Mouse (Mus musculus): ENCODE data around the gene Tmcc1. TPM values are rescaled to one million over a fixed set of nuclear protein-coding genes. Genes with fewer than 3 reads are reported as not detected.
"Not testable (repeated sequence)": the region's sequence is repeated elsewhere in the genome, so short reads cannot be mapped to it uniquely, and the experiment has no call there.

Tmcc1 gene
- 14.4 and 14.7 TPM in 2 replicates for polyA plus RNA-seq (2015; fragmentation: Nextera tagmentation; extraction: Ambion mirVana)

DNA sequence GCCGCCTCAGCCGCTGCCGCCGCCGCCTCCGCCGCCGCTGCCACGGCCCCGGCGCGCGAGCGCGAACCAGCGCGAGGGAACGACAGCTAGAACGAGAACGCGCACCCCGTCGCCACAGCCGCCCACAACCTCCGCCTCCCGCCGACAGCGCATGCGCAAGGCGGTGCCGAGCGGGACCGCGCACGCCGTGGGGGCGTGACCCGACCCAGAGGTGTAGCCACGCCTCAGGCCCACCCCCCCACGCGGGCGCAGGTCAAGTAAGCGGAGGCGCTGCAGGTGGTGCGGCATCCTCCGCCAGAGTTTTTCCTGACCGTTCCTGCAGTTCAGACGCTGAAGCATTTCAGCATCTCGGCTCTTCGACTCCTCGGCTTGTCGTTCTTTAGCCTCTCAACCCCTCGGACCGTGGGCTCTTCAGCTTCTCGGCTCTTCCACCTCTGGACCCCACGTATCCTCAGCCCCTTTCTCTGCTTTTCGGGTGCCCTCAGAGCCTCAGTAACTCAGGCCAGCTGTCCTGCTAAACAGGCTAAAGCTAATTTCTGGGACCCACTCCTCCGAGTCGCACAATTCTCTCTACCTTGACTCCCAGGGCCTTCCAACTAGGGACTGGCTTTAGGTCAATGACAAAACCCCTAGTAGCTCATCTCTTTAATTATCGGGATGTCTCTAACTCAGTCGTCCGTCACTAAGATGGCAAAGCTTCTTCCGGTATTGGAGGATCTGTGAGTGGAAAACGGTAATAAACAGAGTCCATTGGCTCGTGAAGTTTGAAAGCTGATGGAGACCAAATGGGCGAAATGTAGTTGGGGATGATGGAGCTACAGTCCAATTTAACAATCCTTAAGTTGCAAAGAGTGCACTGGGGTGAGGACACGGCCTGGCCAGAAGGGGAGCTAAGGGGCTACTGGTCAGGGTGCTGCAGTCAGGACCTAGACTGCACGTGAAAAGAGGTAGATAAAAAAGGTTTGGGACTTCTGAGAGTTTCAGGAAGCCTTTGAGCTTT is at the start of gene Tmcc1:
Gene Tmcc1, minus strand, starts transcription at position 93 of the 1,000 bp plus-strand sequence.
- WGBS, result under 1% methylated on average over 63 of the region's 68 CpGs
- H3K9me3 ChIP-seq (replicated peaks), result no peaks in the 10 kb centered on the region
- peak within 1 kb of the TSS; percentile 87 for H3K27ac ChIP-seq
- peak within 1 kb of the TSS; percentile 89 for H3K4me2 ChIP-seq
- H3K27me3 ChIP-seq, result peaks cover 6% of the 10 kb centered on the region; the same call in 1 of the 2 replicates
- peak within 1 kb of the TSS; percentile 97 for H3K4me3 ChIP-seq (replicated peaks)
- peaks cover 15% of the 10 kb centered on the region for H3K4me1 ChIP-seq
- H3K36me3 ChIP-seq, result no peaks in the 10 kb centered on the region
- H3K9ac ChIP-seq, result peak within 1 kb of the TSS; percentile 84
- ATAC-seq (replicated peaks; ENCODE audit: low FRiP score), result peak; percentile 94

DNA sequence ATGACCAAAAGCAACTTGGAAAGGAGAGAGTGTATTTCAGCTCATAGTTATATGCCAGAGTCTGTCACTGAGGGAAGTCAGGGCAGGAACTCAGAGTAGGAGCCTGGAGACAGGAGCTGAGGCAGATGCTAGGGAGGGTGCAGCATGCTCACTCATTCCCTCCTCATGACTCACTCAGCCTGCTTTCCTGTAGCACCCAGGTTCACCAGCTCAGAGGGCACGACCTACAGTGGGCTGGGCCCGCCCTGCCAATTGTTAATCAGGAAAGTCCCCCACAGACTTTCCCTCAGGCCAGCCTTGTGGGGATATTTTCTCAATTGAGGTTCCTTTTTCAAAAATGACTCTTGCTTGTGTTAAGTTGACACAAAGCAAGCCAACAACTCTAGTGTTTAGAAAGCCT is 47.1 kb upstream of the Tmcc1 start:
- ATAC-seq (replicated peaks; ENCODE audit: low FRiP score), result no peak
- Histone ChIP-seq H3K4me1 (no peaks in the 10 kb centered on the region), H3K9ac (no peak overlapping the region), H3K9me3 (replicated peaks) (no peaks in the 10 kb centered on the region), H3K4me3 (replicated peaks) (no peak overlapping the region), H3K4me2 (no peak overlapping the region), H3K36me3 (peaks cover 82% of the 10 kb centered on the region), H3K27me3 (no peaks in the 10 kb centered on the region), H3K27ac (no peak overlapping the region)
- 81% methylated on average over 2 of the region's 2 CpGs for WGBS

DNA sequence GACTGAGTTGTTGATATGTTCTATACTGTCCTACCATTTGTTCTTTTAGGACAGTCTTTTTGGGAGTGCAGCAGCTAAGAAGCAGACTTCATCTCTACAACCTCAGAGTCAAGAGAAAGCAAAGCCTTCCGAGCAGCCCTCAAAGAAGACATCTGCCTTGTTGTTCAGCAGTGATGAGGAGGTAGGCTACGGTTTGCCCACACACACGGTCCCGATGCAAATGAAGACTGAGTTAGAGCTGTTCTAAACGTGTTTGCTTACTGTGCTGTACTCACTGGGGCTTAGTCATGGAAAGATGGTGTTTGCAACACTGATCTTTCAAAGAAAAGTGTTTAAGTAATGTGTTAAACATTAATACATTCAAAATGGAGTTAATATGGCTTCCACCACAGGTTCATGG is 44.8 kb upstream of the Tmcc1 start:
- Histone ChIP-seq H3K27me3 (no peaks in the 10 kb centered on the region), H3K4me1 (no peaks in the 10 kb centered on the region), H3K4me3 (replicated peaks) (no peak overlapping the region), H3K9ac (no peak overlapping the region), H3K9me3 (replicated peaks) (no peaks in the 10 kb centered on the region), H3K4me2 (no peak overlapping the region), H3K36me3 (peaks cover 84% of the 10 kb centered on the region), H3K27ac (no peak overlapping the region)
- 92% methylated on average over 5 of the region's 5 CpGs for WGBS
- ATAC-seq (replicated peaks; ENCODE audit: low FRiP score), result no peak

DNA sequence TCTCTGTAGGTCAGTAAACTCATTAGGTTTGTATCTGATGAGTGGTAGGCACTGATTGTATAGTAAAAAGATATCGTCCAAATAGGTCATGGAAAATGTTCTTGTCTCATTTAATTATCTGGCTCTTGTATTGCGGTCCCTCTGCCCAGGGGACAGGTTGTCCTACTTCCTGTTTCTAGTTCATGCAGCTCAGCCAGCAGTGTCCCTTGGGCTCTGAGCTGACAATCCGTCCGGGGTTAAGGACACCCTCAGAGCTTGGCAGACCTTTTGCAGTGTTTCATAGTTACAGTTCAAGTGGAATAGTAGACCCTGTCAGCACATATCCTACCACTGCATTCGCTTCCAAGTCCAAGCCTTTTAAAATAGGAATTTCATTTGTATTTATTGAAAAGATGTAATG is 42.0 kb upstream of the Tmcc1 start:
- Histone ChIP-seq H3K4me2 (no peak overlapping the region), H3K9ac (no peak overlapping the region), H3K27ac (no peak overlapping the region), H3K36me3 (peaks cover 88% of the 10 kb centered on the region), H3K4me1 (no peaks in the 10 kb centered on the region), H3K9me3 (replicated peaks) (no peaks in the 10 kb centered on the region), H3K27me3 (no peaks in the 10 kb centered on the region), H3K4me3 (replicated peaks) (no peak overlapping the region)
- 95% methylated on average over 5 of the region's 5 CpGs for WGBS
- no peak for ATAC-seq (replicated peaks; ENCODE audit: low FRiP score)

DNA sequence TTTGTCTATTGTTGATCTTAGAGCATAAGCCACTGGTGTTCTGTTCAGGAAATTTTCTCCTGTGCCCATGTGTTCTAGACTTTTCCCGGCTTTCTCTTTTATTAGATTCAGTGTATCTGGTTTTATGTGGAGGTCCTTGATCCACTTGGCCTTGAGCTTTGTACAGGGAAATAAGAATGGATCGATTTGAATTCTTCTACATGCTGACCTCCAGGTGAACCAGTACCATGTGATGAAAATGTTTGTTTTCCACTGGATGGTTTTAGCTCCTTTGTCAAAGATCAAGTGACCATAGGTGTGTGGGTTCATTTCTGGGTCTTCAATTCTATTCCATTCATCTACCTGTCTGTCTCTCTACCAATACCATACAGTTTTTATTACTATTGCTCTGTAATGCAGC is 41.5 kb upstream of the Tmcc1 start:
- ATAC-seq (replicated peaks; ENCODE audit: low FRiP score); H3K9ac ChIP-seq; H3K4me3 ChIP-seq (replicated peaks); H3K27ac ChIP-seq; H3K4me2 ChIP-seq; H3K9me3 ChIP-seq (replicated peaks); H3K4me1 ChIP-seq; H3K27me3 ChIP-seq: not testable (repeated sequence)
- peaks cover 86% of the 10 kb centered on the region for H3K36me3 ChIP-seq
- 96% methylated on average over 2 of the region's 2 CpGs for WGBS

DNA sequence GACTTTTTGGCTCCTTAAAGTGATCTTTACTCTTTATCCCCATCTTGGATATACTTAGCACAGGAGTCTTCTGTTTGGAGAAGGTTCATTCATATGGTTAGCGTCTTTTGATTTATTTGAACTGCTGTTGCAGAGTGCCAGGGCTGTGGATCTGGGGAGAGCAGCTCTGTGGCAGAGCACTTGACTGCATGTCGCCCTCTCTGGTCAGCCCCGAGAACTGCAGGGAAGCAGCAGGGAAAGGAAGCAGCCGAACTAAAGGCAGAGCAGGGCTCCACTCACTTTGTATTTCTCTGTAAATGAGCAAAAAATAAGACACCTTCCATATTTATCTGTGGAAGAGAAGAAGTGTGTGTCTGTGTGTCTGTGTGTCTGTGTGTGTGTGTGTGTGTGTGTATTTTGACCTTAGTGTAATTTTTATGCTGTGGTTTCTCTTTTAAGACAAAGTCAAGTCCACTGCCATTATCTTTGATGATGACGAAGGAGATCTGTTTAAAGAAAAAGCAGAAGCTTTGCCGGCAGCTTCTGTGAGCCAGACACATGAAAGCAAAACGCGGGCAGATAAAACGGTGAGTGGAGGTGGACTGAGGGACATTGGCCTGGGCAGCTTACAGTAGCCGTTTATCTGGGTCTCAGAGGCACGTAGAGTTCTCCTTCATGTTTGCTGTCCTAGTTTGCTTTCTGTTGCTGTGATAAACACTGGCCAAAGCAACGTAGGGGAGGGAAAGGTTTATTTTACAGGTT is 35.7 kb upstream of the Tmcc1 start:
- no peak overlapping the region for H3K27ac ChIP-seq
- H3K4me3 ChIP-seq (replicated peaks), result no peak overlapping the region
- WGBS, result 63% methylated on average over 12 of the region's 12 CpGs
- ATAC-seq (replicated peaks; ENCODE audit: low FRiP score), result no peak
- peaks cover 87% of the 10 kb centered on the region for H3K36me3 ChIP-seq
- H3K4me1 ChIP-seq, result no peaks in the 10 kb centered on the region
- H3K4me2 ChIP-seq, result no peak overlapping the region
- no peak overlapping the region for H3K9ac ChIP-seq
- H3K9me3 ChIP-seq (replicated peaks), result no peaks in the 10 kb centered on the region
- H3K27me3 ChIP-seq, result no peaks in the 10 kb centered on the region

DNA sequence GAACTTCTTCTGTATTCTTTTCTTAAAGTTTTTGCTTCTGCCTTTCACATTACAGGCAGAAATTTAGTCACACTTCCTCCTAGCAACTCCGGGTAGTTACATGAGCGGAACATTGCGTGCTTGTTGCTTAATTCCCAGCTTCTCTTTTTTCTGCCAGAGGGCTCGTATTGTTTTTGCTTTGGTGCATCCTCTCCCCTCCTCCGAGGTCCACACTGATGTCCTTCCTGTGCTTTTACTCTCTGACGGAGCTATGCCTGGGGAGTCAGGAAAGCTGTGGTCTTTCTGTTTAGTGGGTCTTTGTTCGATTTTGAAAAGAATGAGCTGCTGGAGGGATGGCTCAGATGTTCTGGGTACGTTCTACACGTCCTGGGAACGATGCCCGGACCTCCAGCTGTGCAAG is 34.5 kb upstream of the Tmcc1 start:
- Histone ChIP-seq H3K27me3 (no peaks in the 10 kb centered on the region), H3K4me1 (no peaks in the 10 kb centered on the region), H3K4me2 (no peak overlapping the region), H3K9me3 (replicated peaks) (no peaks in the 10 kb centered on the region), H3K36me3 (peaks cover 87% of the 10 kb centered on the region), H3K27ac (no peak overlapping the region), H3K4me3 (replicated peaks) (no peak overlapping the region), H3K9ac (no peak overlapping the region)
- ATAC-seq (replicated peaks; ENCODE audit: low FRiP score), result no peak
- WGBS, result 86% methylated on average over 11 of the region's 11 CpGs

DNA sequence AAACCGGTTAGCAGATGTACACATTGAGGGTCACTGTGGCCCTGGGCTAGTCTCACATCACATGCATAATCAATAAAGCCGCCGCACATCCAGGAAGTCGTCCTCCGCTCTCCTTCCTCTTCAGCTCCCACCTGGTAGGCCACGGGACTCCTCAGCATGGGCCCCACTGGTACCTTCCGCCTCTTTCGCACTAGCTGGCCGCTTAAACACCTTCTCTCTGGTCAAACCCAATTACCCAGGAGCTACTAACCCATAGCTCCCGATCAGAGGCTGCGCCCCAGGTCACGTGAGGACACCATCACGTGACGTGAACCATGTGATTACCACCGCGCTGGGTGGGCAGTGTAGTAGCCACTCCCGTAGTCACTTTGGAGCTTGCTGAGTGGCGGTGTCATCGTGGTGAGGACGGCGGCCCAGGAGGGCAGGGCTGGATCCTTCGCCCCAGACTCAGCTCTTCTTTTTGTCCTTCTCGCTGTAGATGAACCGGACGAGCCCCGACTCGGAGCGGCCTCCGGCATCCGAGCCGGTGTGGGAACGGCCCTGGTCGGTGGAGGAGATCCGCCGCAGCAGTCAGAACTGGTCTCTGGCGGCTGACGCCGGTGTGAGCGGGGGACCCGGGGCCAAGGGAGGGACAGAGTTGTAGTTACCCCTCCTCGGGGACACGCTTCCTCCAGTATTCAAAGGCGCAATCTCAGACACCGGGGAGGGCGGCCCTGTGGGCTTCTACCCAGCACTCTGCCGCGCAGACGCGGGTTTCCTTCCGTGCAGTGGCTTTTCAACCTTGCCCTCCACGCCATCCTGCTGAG is 14.6 kb upstream of the Tmcc1 start, which contains the start of gene Washc2:
Gene Washc2, plus strand, starts transcription at position 310 of the 806 bp plus-strand sequence.
- Histone ChIP-seq H3K4me1 (peaks cover 16% of the 10 kb centered on the region), H3K36me3 (peaks cover 28% of the 10 kb centered on the region), H3K4me3 (replicated peaks) (peak within 1 kb of the TSS; percentile 81), H3K9me3 (replicated peaks) (no peaks in the 10 kb centered on the region), H3K27me3 (no peaks in the 10 kb centered on the region), H3K4me2 (peak within 1 kb of the TSS; percentile 81), H3K27ac (peak within 1 kb of the TSS; percentile 92), H3K9ac (peak within 1 kb of the TSS; percentile 76)
- ATAC-seq (replicated peaks; ENCODE audit: low FRiP score), result peak; percentile 99
- under 1% methylated on average over 51 of the region's 51 CpGs for WGBS

DNA sequence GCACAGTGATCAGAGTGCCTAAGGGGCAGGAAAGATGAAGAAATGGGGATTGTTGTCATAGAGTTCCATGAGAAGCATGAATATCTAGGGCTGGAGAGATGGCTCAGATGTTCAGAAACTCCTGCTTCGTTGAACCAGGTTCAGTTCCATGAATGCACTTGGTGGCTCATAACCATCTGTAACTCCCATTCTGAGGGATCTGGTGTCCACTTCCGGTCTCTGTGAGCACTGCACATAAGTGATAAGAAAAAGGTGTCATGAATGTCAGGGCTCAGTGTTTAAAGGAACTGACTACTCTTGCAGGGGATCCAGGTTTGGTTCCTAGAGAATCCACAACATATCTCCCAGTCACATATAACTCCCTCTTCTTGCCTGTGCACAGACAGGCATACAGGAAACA is 6.4 kb upstream of the Tmcc1 start:
- 75% methylated on average over 2 of the region's 2 CpGs for WGBS
- H3K36me3 ChIP-seq, result no peaks in the 10 kb centered on the region
- peaks cover 6% of the 10 kb centered on the region; the same call in 1 of the 2 replicates for H3K27me3 ChIP-seq
- H3K9ac ChIP-seq, result no peak overlapping the region
- no peak overlapping the region for H3K4me2 ChIP-seq
- no peaks in the 10 kb centered on the region for H3K9me3 ChIP-seq (replicated peaks)
- H3K4me1 ChIP-seq, result no peaks in the 10 kb centered on the region
- no peak for ATAC-seq (replicated peaks; ENCODE audit: low FRiP score)
- H3K27ac ChIP-seq, result no peak overlapping the region
- no peak overlapping the region for H3K4me3 ChIP-seq (replicated peaks)

DNA sequence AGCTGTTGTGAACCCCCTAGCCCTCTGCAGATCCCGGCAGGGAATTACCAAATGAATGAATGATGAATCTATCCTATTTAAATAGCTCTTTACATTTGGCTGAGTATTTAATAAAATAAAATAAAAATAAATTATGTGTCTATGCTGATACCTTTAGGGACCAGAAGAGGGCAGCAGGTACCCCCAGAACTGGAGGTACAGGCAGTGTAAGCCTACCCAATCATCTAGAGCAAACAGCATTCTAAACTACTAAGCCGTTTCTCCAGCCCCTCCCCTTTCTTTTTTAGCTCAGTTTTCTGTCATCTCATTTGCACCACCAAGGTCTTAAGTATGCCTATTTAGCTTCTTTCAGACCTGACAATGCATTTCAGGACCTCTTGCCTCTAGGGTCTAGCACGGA is 4.9 kb upstream of the Tmcc1 start:
- peaks cover 7% of the 10 kb centered on the region for H3K4me1 ChIP-seq
- no peak overlapping the region for H3K4me3 ChIP-seq (replicated peaks)
- H3K27me3 ChIP-seq, result peaks cover 6% of the 10 kb centered on the region; the same call in 1 of the 2 replicates
- H3K4me2 ChIP-seq, result no peak overlapping the region
- no peak for ATAC-seq (replicated peaks; ENCODE audit: low FRiP score)
- H3K9me3 ChIP-seq (replicated peaks), result no peaks in the 10 kb centered on the region
- H3K9ac ChIP-seq, result no peak overlapping the region
- 39% methylated on average over 3 of the region's 3 CpGs for WGBS
- H3K36me3 ChIP-seq, result no peaks in the 10 kb centered on the region
- no peak overlapping the region for H3K27ac ChIP-seq

DNA sequence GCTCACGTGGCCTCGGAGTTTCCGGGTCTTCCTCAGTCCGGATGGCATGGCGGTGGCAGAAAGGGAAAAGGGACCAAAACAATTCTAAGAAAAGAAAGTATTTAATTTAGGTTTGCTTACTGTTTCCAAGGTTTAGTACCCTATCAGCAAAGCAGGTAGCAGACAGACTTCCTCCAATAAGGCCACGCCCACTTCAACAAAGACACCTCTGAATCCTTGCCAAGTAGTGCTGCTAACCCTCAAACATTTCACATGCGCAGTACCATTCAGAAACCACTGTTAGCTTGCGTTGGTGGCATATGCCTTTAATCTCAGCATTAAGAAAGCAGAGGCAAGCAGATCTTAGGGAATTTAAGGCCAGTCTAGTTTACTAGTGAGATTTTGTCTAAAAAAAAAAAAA is 2.5 kb upstream of the Tmcc1 start:
- WGBS, result 72% methylated on average over 8 of the region's 8 CpGs

More for the DNA sequence above, 2.5 kb upstream of the Tmcc1 start:
- peaks cover 15% of the 10 kb centered on the region for H3K4me1 ChIP-seq
- peaks cover 6% of the 10 kb centered on the region; the same call in 1 of the 2 replicates for H3K27me3 ChIP-seq
- no peaks in the 10 kb centered on the region for H3K36me3 ChIP-seq
- no peak overlapping the region for H3K4me2 ChIP-seq
- H3K27ac ChIP-seq, result no peak overlapping the region
- no peak for ATAC-seq (replicated peaks; ENCODE audit: low FRiP score)
- H3K4me3 ChIP-seq (replicated peaks), result no peak overlapping the region
- no peaks in the 10 kb centered on the region for H3K9me3 ChIP-seq (replicated peaks)
- no peak overlapping the region for H3K9ac ChIP-seq

All from kidney, embryonic 15.5 days (tissue).